Mouse (Mus musculus): Measurements from ENCODE around the gene Galk1.

The Galk1 gene

DNA sequence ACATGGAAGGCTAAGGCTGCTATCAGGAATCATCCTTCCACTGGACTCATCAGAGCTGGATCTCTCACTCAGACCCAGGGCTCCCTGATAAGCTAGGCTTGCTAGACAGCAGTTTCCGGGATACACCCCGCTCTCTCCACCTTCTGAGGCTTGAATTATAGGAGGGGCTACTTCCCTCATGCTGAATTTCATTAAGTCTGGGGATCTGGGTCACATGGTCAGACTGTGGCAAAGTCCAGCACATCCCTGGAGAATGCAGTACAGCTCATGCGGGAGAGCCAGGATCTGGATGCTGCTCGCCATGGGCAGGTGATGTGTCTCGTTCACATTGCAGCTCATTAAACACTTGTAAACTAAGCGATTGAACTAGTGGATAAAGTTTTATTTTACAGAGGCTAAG is 41.5 kb downstream of the Galk1 start:
- DNase-seq, result no peak

DNA sequence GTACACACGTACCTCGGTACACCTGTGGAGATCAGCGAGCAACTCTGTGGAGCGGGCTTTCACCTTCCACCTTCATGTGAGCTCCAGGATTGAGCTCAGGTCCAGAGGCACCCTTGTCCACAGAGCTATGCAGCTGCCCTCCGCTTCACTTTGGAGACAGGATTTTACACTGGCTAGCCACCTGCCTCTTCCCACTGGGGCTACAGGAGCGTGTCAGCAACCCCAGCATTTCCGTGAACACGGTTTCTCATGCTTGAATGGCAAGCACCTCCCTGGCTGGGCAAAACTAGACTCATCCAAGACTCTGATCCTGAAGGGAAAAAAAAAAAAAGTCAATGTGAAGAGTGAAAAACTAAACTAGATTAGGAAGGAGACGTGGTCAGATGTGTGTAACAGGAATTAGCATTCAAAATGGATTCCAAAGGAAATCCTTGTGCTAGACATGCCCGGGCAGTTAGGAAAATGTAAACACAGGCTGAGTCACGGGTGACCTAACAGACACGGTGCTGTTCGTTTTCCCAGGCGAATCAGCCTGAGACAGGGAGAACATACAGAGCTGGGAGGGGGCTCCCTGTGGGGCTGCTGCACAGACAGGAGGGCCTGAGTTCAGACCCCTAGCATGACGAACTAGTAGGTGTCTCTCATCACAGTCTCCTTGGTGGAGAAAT is 42.4 kb downstream of the Galk1 start:
- DNase-seq, result no peak

DNA sequence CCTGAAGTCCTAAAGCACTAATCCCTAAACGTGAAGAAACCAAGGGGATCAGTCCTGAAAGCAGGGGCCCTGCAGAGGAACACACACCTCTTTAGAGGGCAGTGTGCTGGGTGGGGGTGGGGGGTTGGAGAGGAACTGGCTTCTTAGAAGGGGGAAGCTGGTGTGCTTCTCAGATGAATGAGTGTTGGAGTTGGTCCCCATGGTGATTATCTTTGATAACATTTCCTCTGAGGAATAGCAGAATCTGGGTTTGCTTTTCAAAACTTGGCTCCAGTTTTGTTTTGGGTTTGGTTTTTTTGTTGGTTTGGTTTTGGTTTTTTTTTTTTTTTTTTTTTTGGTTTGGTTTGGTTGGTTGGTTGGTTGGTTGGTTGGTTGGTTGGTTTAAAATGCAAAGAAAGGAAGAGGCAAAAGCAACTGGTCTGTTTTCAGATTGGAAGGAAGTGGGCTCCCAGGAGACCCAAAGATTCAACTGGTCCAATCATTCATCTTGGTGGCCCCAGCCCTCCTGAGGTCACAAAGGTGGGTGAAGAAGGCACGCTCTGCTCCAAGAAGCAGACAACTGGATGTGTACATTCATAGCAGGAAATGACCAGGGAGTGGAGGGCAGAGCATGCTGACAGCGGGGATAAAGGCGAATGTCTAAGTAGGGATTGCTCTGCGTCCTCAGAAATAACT is 43.7 kb downstream of the Galk1 start:
- no peak for DNase-seq

GRCm38 (mm10) chr11:115964977-115965604 is 47.4 kb downstream of the Galk1 start:
- DNase-seq, result no peak

GRCm38 (mm10) chr11:115962651-115963412 is 49.7 kb downstream of the Galk1 start:
- no peak for DNase-seq

DNA sequence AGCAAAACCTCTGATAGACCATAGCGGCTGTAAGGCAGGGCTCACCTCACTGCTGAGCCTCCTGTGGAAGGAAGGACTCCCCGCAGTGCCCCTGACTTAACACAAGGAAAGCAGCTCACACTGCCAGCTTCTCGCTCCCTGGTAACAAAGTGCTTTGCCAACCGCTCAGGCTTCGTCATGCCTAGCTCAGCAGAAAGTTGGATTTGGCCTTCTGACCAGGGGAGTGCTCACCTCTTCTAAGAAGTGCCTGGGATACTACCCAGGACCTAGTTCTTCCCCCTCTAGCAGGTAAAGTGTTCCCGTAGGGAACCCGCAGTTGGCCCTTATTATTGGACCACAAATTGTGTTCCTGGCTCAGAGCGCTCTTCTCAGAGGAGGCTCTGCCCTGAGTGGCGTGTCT is 53.5 kb downstream of the Galk1 start:
- no peak for DNase-seq
